Mouse (Mus musculus): Measurements from ENCODE around the gene Mbip. TPM values are rescaled to one million over a fixed set of nuclear protein-coding genes. Genes with fewer than 3 reads are reported as not detected.
A peak's percentile ranks its signal among the peaks of the same experiment; 100 is the strongest.

Mbip gene
- polyA plus RNA-seq (2016; fragmentation: Nextera tagmentation; extraction: Ambion mirVana), result 50.9 and 51.8 TPM in 2 replicates

GRCm38 (mm10) chr12:56345367-56346089, at the start of gene Mbip:
Mbip (minus strand) TSS chr12:56345894.
- peak; percentile 99 for ATAC-seq (ENCODE audit: insufficient number of reproducible peaks, insufficient read depth, low FRiP score, low TSS enrichment)
- Histone ChIP-seq H3K27me3 (no peaks in the 10 kb centered on the region), H3K9ac (peak within 1 kb of the TSS; percentile 89), H3K4me3 (peak within 1 kb of the TSS; percentile 94), H3K36me3 (no peaks in the 10 kb centered on the region), H3K27ac (peak within 1 kb of the TSS; percentile 58; the same call in 1 of the 2 replicates), H3K9me3 (no peaks in the 10 kb centered on the region), H3K4me1 (peaks cover 3% of the 10 kb centered on the region; the same call in 1 of the 2 replicates), H3K4me2 (replicated peaks) (peak within 1 kb of the TSS; percentile 53)
- WGBS, result under 1% methylated on average over 37 of the region's 37 CpGs

DNA sequence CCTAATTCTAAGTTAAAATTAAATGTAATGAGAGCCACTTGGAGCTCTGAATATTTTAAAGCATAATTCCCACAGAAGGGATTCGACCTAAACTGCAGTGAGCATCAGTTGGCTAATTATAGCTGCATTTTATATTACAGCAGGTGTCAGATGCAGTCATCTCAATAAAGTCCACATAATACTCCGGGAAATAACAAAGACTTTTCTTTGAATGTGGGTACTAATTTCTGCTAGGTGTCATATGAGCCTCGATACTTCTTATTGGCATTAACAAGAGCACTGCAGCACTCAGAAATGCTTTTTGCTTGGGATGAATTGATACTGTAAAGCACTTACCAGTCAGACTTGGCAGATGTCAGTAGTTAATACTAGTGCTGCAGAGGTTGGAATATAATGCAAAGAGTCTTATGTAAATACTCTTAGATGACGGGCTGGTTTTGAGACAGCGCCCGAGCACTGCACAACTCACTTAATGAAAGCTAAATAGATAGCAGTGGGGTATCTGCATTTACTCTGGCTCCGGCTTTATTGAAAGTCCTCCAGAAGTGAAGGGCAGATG, 42.0 kb upstream of the Mbip start:
- H3K27ac ChIP-seq, result no peak overlapping the region
- no peak overlapping the region for H3K4me3 ChIP-seq
- no peak overlapping the region for H3K9ac ChIP-seq
- H3K27me3 ChIP-seq, result no peaks in the 10 kb centered on the region
- WGBS, result 76% methylated on average over 7 of the region's 7 CpGs
- no peaks in the 10 kb centered on the region for H3K4me1 ChIP-seq
- H3K4me2 ChIP-seq (replicated peaks), result no peak overlapping the region
- H3K9me3 ChIP-seq, result no peaks in the 10 kb centered on the region
- H3K36me3 ChIP-seq, result no peaks in the 10 kb centered on the region
- ATAC-seq (ENCODE audit: insufficient number of reproducible peaks, insufficient read depth, low FRiP score, low TSS enrichment), result no peak

- Histone ChIP-seq H3K27me3 (no peaks in the 10 kb centered on the region), H3K9me3 (no peaks in the 10 kb centered on the region), H3K4me2 (replicated peaks) (no peak overlapping the region), H3K36me3 (no peaks in the 10 kb centered on the region), H3K4me1 (no peaks in the 10 kb centered on the region), H3K4me3 (no peak overlapping the region), H3K9ac (no peak overlapping the region), H3K27ac (no peak overlapping the region)
- no peak for ATAC-seq (ENCODE audit: insufficient number of reproducible peaks, insufficient read depth, low FRiP score, low TSS enrichment)
- WGBS, result 63% methylated on average over 6 of the region's 6 CpGs
Observed at GRCm38 (mm10) chr12:56386955-56387646, 41.4 kb upstream of the Mbip start.

GRCm38 (mm10) chr12:56344771-56345314, 851 bp downstream of the Mbip start:
- H3K9ac ChIP-seq, result peak overlapping the region; percentile 89
- 4% methylated on average over 5 of the region's 5 CpGs for WGBS
- H3K4me3 ChIP-seq, result peak overlapping the region; percentile 94
- H3K4me1 ChIP-seq, result peaks cover 3% of the 10 kb centered on the region; the same call in 1 of the 2 replicates
- H3K4me2 ChIP-seq (replicated peaks), result peak overlapping the region; percentile 53
- no peaks in the 10 kb centered on the region for H3K9me3 ChIP-seq
- ATAC-seq (ENCODE audit: insufficient number of reproducible peaks, insufficient read depth, low FRiP score, low TSS enrichment), result 0 out of 2 replicates have a peak, but pooled peaks have one; percentile 4
- H3K27ac ChIP-seq, result no peak overlapping the region
- no peaks in the 10 kb centered on the region for H3K27me3 ChIP-seq
- no peaks in the 10 kb centered on the region for H3K36me3 ChIP-seq

DNA sequence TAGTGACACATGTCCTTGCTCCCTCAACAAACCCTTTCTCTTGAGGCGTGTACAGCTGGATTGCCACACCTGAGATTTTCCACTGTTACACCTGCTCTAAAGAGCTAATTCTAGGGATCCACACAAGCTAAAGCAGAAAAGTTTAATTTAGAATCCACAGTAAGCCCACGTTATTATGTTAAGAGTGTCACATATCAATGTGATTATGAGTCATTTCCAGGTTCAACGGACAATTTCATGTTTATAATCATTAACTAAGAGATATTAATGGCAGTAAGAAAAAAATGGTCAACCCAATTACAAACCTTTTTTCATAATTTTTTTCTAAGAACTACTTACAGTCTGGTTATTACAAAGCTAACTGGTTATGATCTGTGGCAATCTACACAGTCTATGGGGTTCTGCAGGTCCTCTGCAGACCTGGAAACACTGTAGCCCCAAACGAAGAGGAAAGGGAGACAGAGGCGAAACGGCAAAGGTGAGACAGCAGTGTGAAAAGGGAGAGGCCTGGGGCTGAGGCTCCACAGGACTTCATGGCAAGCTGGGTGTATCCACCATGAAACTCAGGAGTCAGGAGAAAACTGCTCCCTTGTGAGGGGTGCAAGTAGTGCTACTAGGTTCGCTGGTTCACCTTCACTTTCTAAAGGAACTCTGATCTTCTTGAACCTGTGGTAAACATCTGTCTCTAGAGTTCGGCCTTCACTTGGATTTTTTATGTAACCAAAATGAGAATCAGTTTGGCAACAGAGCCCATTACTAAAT, 6.2 kb downstream of the Mbip start:
- Histone ChIP-seq H3K9me3 (no peaks in the 10 kb centered on the region), H3K4me3 (no peak overlapping the region), H3K27me3 (no peaks in the 10 kb centered on the region), H3K27ac (no peak overlapping the region), H3K4me2 (replicated peaks) (no peak overlapping the region), H3K9ac (no peak overlapping the region), H3K4me1 (no peaks in the 10 kb centered on the region), H3K36me3 (peaks cover 18% of the 10 kb centered on the region)
- ATAC-seq (ENCODE audit: insufficient number of reproducible peaks, insufficient read depth, low FRiP score, low TSS enrichment), result no peak
- 84% methylated on average over 8 of the region's 8 CpGs for WGBS

DNA sequence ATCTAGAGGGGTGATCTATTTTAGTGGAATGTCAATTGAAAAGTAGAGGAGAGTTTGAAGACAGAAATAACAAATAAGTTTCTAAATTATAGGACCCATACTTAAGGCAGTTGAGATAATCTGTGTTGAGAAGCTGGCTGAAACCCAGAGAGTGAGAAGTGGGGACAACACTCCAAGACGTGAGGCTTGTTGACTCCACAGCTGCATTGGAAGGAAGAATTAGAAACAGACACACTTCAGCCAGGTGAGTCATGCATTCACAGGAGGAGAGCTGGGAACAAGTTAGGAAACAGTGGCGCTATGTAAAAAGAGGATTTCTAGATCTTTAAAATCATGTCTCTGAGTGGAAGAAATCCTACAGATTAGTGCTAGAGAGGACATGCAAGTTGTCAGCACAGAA, 12.2 kb downstream of the Mbip start:
- Histone ChIP-seq H3K9ac (no peak overlapping the region), H3K9me3 (no peaks in the 10 kb centered on the region), H3K4me2 (replicated peaks) (no peak overlapping the region), H3K27ac (no peak overlapping the region), H3K4me3 (no peak overlapping the region), H3K4me1 (no peaks in the 10 kb centered on the region), H3K27me3 (no peaks in the 10 kb centered on the region), H3K36me3 (peaks cover 53% of the 10 kb centered on the region)
- no peak for ATAC-seq (ENCODE audit: insufficient number of reproducible peaks, insufficient read depth, low FRiP score, low TSS enrichment)
- WGBS, result 78% methylated on average over 2 of the region's 2 CpGs

DNA sequence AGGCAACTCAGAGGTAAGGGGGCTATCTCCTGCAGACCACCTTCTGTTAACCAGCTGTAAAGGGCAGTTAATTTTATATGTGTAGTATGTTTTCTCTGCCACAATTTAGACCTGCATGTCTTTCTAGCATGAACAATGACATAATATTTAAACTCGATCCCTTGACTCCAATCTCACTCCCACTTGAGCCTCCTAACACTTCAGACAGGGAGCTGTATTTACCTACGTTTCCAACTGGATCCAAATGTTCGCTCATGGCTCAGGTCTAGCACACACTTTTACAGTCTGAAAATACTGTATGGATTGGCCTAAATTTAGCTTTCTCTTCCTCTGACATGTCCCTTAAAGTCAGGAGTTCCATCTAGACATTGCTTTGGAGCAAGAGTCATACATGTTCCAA, 13.2 kb downstream of the Mbip start:
- Histone ChIP-seq H3K4me2 (replicated peaks) (no peak overlapping the region), H3K9me3 (no peaks in the 10 kb centered on the region), H3K4me3 (no peak overlapping the region), H3K36me3 (peaks cover 61% of the 10 kb centered on the region), H3K4me1 (no peaks in the 10 kb centered on the region), H3K27me3 (no peaks in the 10 kb centered on the region), H3K9ac (no peak overlapping the region), H3K27ac (no peak overlapping the region)
- 94% methylated on average over 3 of the region's 3 CpGs for WGBS
- ATAC-seq (ENCODE audit: insufficient number of reproducible peaks, insufficient read depth, low FRiP score, low TSS enrichment), result no peak

- 86% methylated on average over 6 of the region's 6 CpGs for WGBS
- no peaks in the 10 kb centered on the region for H3K27me3 ChIP-seq
- no peak overlapping the region for H3K4me3 ChIP-seq
- no peak overlapping the region for H3K4me2 ChIP-seq (replicated peaks)
- peaks cover 38% of the 10 kb centered on the region for H3K36me3 ChIP-seq
- H3K9ac ChIP-seq, result no peak overlapping the region
- no peak overlapping the region for H3K27ac ChIP-seq
- no peaks in the 10 kb centered on the region for H3K4me1 ChIP-seq
- H3K9me3 ChIP-seq, result no peaks in the 10 kb centered on the region
- no peak for ATAC-seq (ENCODE audit: insufficient number of reproducible peaks, insufficient read depth, low FRiP score, low TSS enrichment)
Observed at GRCm38 (mm10) chr12:56327448-56327998, 18.2 kb downstream of the Mbip start.

- no peaks in the 10 kb centered on the region for H3K9me3 ChIP-seq
- peaks cover 30% of the 10 kb centered on the region for H3K36me3 ChIP-seq
- H3K4me2 ChIP-seq (replicated peaks), result no peak overlapping the region
- no peaks in the 10 kb centered on the region for H3K27me3 ChIP-seq
- ATAC-seq (ENCODE audit: insufficient number of reproducible peaks, insufficient read depth, low FRiP score, low TSS enrichment), result no peak
- H3K4me1 ChIP-seq, result no peaks in the 10 kb centered on the region
- no peak overlapping the region for H3K9ac ChIP-seq
- 93% methylated on average over 1 of the region's 1 CpGs for WGBS
- H3K4me3 ChIP-seq, result no peak overlapping the region
- H3K27ac ChIP-seq, result no peak overlapping the region
Observed at GRCm38 (mm10) chr12:56325851-56326250, 19.8 kb downstream of the Mbip start.

GRCm38 (mm10) chr12:56318941-56319340, 26.8 kb downstream of the Mbip start:
- no peaks in the 10 kb centered on the region for H3K9me3 ChIP-seq
- H3K36me3 ChIP-seq, result no peaks in the 10 kb centered on the region
- no peak overlapping the region for H3K4me3 ChIP-seq
- H3K27me3 ChIP-seq, result no peaks in the 10 kb centered on the region
- no peak for ATAC-seq (ENCODE audit: insufficient number of reproducible peaks, insufficient read depth, low FRiP score, low TSS enrichment)
- H3K4me1 ChIP-seq, result no peaks in the 10 kb centered on the region
- WGBS, result 81% methylated on average over 4 of the region's 4 CpGs
- no peak overlapping the region for H3K27ac ChIP-seq
- no peak overlapping the region for H3K4me2 ChIP-seq (replicated peaks)
- no peak overlapping the region for H3K9ac ChIP-seq

DNA sequence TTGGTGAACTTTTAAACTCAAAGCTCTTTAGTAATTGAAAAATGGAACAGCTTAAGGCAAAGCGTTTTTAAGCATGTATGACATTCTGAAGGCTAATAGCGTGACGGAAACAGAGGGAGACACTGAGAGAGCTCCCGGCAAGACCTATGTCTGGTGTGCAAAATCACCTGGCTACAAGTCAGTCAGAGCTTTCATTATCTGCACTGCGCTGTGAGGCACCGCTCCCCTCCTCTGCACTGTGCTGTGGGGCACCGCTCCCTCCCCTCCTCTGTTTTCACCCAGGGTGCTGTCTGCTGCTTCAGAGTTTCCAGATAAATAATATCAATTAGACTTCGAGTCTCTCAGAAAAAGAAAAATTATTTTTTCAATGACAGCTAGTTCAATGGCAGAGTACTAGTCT, 27.6 kb downstream of the Mbip start:
- H3K4me2 ChIP-seq (replicated peaks), result no peak overlapping the region
- 84% methylated on average over 8 of the region's 8 CpGs for WGBS
- no peak overlapping the region for H3K9ac ChIP-seq
- no peak overlapping the region for H3K27ac ChIP-seq
- H3K9me3 ChIP-seq, result no peaks in the 10 kb centered on the region
- ATAC-seq (ENCODE audit: insufficient number of reproducible peaks, insufficient read depth, low FRiP score, low TSS enrichment), result no peak
- no peaks in the 10 kb centered on the region for H3K27me3 ChIP-seq
- no peaks in the 10 kb centered on the region for H3K4me1 ChIP-seq
- no peak overlapping the region for H3K4me3 ChIP-seq
- no peaks in the 10 kb centered on the region for H3K36me3 ChIP-seq

Data from embryonic facial prominence, embryonic 12.5 days (tissue).